Mouse (Mus musculus) spleen, postnatal 4 days (tissue): ENCODE results near the gene Cope.

ENCODE experiments used
- DNase-seq, 2 experiments: peaks; one replicate each; pipeline ENCODE4 v3.0.0; 2022; ENCODE audit warnings: low spot score in 2 of 2

The Cope gene

DNA sequence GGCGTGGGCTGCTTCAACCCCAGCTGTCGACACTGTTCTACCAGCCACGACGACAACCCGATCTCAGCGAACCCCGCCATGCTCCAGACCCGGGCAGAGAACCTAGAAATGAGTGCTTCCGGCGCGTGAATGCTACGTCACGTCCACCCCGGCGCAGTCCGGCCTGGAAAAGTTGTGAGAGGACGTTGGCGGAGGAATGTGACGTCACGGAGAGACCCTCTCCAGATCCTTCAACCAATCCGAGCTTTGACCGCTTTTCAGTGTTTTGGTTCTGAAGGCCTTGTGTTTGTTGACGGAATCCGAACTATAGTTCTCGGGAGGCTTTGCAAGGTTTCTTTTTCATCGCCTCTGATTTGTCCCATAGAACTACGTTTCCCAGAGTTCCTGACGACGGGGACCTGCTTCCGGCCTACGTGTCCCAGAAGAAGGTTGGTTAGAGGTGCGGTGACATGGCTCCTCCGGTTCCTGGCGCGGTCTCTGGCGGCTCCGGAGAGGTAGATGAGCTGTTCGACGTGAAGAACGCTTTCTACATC is at the start of gene Cope, which contains the start of gene Ddx49:
Cope (plus strand) TSS at position 161 of the 533 bp plus-strand sequence.
Ddx49 (minus strand) TSS at position 132 of the 533 bp plus-strand sequence.
- peak; percentile 87 to 94 for DNase-seq

DNA sequence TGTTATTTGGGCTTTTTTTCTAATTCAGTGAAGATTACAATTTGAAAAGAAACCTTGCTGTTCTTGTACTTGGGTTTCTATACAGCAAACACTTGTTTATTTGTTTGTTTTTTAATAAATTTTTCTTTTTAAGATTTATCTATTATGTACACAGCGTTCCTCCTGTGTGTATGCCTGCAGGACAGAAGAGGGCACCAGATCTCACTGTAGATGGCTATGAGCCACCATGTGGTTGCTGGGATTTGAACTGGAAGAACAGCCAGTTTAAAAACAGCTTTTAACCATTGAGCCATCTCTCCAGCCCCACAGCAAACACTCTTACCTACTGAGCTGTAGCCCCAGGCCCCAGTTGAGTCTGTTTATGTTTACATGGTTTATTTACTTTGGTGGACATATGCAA is 47.7 kb upstream of the Cope start:
- no peak for DNase-seq

DNA sequence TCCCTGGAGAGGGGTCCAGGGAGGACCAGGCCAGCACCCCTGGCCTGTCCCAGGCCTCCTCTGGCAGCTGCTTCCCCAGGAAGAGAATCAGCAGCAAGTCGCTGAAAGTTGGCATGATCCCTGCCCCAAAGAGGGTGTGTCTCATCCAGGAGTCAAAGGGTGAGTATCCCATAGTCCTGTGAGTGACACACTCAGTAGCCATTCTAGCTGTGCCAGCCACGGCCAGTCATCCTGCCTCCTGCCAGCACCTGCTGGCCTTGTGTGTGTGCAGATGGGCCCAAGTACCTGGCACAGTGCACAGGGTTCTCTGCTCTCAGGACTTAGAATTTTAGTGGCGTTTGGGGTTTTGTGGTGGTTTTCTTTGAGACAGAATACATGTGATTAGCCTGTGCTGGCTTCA is 44.9 kb upstream of the Cope start:
- no peak for DNase-seq

DNA sequence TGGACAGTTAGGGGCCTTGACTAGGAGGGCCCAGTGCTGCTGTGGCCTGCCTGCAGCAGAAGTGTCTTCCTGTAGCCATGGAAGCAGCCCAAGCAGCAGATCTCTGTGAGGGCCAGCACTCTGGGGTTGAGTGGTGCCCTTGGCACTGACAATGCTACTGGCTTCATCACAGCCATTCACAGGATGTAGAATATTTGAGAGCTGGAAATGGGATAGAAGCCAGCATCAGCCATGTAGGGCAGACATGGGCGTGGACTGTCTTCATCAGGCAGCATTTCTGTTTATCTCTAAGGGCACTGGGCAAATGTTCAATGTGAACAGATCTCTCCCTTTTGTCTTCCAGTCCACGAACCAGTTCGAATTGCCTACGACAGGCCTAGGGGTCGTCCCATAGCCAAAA is 43.7 kb upstream of the Cope start:
- no peak for DNase-seq

DNA sequence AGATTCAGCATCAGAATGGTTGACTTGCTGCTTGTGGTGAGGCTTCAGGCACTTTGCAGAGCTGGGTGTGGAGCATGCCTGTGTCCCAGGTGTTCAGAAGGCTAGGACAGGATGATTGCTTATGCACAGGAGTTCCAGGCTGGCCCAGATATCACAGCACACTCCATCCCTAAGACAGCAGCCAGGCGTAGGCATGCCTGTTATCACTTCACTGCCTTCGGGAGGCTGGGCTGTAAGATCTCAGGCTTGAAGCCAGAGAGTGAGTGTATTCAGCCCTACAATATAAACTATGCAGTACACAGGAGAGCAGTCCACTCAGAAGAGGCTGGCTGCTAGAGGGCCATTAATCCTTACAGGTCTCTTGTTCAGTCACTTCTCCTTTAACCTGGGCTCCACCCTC is 43.3 kb upstream of the Cope start:
- no peak for DNase-seq

DNA sequence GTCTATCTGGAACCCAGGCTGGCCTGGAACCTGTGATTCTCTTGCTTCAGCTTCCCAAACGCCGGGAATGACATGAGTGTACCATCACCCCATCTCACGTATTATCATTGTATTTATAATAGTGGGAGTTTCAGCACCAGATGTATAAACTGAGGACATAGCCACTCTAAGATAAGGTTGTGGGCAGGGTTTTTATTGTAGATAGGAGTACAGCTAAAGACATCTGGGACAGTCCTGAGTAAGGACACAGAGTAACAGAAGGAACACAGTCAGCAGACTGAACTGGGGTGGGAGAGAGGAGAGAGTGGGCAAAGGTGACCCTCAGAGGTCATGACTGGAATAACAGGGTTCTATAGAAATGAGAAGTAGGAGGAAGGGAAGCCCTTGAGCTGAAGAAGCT is 34.6 kb upstream of the Cope start:
- no peak for DNase-seq

DNA sequence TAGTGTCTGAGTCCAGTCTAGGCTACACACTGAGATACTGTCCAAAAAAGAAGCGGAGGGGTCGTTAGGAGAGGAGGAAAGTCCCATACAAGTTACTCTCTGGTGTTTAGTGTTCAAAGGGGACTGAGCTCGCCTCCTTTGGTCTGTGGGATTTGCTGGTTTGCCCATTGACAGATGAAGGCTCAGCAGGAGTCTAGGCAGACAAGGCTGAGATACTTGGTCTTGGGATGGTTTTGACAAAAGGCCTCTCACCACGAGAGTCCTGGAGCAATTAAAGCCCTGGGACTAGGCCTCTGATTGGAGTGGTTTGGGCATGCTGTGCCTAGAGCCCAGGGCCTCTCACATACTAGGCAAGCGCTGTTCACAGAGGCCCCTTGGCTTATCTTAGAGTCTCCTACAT is 34.0 kb upstream of the Cope start:
- no peak for DNase-seq

DNA sequence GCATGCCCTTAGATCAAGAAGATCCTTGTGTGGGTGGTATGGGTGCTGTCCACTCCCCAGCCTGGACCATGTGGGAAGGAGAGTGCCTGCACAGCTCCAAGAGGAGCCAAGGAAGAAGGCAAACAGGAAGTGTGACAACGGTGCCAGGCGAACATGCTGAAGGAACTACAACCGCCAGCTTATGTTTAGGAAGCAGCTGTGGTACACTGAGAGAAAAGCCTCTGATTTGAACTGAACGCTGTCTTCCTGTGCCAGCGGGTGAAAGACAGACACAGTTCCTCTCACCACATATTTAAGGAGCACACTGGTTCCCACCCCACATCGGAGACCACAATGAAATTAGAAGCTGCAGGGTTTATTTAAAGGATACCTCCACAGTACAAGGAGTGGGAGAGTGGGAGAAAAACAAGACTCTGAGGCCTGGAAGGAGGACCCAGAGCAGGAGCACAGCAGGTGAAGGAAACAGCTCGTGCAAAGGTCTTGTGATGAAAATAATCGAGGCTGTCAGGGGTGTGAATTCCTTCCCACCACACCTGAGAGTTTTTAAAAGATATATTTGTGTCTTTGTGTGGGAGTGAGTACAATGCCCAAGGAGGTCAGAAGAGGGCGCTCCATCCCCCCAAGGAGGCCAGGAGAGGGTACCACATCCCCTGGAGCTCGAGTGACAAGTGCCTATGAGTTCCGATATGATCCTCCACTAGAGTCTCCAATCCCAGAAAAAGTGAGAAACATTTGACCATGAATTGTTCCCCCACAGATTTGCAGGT is 33.3 kb upstream of the Cope start:
- no peak for DNase-seq

DNA sequence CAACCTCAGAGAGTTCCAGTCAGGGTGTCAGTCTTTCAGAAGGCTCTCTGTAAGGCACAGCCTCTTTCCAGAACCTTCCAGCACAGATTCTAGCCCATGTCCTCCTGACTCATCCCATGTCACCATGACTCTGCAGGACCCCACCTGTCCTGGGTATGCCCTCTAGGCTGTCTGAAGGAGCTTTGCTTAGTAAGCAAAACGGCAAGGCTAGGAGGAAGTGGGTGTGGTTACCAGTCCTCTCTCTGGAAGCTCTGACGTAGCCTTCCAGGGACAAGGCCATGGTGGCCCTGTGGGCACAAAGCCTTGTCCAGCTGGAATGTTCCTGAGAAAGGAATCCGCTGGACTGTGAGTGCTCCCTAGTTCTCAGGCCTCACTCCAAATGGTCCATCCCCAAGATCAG is 29.4 kb upstream of the Cope start:
- DNase-seq: peak in 1 of 2 experiments; percentile 28

DNA sequence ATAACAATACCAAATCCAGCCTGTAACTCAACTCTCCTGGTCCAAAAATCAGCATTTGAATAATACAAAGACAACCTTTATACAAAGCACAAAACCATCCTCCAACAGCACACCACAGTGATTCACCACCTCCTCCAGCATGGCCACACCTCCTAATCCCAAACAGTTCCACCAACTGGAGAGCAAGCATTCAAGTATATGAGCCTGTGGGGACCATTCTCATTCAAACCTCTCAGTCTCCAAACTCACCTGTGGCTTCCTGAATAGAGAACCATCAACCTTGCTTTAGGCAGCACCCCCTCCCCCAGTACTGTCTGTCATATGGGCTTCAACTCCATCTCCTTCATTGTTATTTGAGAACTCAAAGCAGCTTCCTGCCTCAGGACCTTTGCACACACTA is 28.0 kb upstream of the Cope start:
- no peak for DNase-seq

DNA sequence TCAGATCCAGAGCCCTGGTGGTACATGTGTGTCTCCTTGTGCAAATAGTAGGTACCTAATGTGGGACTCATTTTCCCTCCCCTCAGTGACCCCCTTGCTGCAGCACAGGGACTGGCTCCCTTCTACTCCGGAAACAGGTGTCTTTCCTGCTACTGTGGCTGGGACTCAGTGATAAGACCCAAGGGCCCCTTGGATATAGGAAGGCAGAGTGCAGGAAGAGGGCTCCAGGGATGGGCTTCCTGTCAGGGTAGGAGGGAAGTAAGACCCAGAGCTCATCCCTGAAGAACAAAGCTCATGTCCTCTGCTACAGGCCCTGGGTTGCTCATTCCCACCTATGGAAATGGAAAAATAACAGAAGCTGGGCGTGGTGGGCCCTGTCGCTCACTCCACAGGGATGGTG is 25.8 kb upstream of the Cope start:
- no peak for DNase-seq

DNA sequence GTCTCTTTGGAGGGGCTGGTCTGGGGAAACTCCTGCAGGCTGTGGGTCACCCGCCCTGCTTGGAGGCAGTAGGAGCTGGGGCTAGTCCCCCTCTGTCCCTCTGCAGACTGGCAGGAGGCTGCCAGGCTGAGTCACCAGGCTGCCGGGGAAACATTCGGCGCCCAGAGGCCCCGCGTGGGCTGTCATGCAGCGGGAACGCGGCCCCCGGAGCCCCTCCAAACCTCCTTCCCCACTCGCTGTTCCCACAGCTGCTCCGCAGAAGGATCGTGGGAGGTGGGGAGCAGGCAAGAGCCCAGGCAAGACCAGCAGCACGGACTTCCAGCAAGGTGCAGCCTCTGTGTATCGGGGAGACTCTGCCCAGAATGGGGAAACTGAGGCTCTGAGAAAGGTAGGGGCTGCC is 24.1 kb upstream of the Cope start:
- no peak for DNase-seq

DNA sequence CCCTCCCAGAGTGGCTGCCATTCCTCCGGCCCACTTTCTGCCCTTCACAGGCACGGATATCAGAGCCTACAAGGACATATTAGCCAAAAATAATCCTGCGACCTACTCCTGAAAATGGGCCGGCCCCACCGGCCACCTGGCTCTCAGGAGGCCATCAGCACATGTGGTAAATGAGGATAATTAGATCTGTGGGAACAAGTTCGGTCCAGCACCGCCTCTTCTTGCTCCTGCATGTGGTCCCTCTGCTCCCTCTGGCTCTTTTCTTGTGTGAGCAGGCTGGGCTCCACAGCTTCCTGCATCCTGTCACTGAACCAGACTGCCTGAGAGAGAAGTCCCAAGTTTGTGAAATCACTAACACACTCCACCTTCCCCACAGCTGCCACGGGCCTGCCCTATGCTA is 23.1 kb upstream of the Cope start:
- DNase-seq: no peak

DNA sequence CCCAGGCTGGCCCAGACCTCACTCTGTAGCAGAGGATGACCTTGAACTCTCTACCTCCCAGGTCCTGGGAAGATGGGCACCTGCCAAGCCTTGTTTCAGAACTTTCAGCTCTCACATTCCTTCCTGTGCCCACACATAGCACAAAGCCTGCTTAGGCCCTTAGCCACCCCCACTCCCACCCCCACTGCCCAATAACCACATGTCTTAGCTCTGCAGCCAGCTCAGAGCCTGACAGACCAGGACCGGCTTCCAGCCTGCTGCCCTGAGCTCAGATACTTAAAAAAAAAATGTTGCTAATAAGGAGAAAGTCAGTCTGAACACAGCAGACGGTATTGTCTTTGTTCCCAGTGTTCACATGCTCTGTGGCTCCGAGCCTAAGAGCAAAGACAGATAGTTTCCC is 21.3 kb upstream of the Cope start:
- no peak for DNase-seq

DNA sequence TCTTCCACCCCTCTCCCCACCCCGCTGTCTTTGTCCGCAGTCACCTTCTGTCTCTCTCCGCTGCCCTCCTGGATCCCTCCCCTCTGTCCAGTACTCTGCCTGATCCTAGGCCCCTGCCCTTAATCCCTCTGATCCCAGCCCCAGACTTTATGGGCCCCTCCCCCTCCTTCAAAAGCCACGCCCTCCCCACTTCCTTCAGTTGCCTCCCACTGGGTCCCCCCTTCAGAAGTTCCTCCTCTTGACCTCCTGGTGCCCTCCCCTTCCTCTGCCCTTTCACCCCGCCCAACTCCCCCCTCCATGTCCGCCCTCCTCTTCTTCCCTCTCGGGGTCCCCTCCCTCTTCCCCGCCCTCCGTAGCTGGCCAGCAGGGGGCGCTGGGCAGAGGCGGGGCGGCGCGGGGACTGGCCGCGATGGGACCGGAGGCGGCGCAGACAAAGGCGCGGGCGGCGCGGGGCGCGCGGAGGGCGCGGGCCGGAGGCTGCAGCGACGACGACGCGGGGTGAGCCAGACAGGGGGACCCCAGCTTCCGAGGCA is 19.6 kb upstream of the Cope start, which contains the start of gene Homer3:
Homer3 (plus strand) TSS at position 225 of the 533 bp plus-strand sequence.
- peak; percentile 84 to 95 for DNase-seq

DNA sequence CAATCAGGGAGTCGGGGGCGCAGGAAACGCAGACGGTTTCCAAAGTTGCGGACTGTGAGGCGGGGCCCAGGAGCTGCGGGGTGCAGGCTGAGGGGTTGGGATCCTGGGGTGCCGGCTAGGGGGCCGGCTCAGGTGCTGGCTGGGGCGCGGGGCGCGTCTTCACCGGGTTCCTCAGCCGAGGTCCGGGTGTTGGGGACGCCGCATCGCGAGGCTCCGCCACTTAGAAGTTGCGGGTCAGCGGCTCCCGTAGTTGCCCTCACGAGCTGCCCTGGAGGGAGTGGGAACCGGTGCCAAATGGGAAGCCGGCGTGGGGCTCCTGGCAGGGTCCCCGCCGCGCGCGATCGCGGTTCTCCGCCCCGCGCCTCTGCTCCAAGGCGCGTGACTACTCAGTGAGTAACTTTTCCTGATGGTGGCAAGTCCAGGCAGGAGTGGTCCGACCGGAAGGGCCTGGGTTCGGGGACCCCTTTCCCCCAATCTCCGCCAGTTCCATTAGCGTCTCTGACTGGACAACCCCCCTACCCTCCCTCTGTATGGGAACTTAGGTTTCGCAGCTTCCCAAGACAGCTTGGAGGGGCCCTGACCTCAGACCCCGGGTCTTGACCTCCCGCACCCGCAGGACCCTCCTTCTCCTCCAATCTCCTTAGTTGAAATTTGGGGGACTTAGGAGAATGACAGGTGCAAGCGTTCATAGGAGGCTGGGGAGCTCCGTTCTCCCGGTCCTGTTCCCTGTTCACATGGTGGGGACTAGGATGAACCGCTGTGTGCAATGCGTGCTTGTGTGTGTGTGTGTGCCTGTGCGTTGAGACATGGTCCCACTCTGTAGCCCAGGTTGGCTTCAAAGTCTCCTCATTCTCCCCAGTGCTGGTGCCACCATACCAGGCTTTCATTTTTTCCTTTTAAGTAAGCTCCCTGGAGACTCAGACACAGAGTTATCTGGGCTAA is 18.9 kb upstream of the Cope start:
- DNase-seq: peak in 1 of 2 experiments; percentile 27

DNA sequence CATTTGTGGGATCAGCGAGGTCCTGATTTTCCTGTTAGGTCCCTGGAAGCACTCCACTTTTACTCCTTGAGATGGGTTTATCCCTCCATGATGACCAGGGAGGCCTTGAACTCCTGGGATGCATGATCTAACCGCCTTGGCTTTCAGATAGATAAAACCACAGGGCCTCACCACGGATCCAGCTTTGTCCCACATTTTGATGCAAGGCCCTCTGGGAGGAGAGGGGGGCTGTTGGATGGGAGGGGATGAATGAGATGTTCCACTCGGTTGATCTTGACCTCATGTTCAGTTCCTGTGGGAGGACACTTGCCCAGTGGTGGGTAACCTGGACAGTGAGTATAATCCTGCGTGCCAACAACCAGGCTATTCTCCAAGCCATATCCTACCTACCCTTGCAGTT is 17.9 kb upstream of the Cope start:
- no peak for DNase-seq

DNA sequence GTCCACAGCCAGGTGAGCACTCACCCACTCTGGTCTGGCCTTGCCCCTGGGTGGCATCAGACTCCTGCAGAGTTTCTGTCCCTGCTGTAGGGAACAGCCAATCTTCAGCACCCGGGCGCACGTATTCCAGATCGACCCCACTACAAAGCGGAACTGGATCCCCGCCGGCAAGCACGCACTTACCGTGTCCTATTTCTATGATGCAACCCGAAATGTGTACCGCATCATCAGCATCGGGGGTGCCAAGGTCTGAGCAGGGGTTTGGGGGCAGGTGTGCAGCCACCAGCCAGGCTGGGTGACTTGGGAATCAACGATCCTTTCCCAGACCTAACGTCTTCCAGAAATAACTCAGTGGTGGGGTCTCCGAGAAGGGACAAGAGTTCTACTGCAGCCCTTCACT is 17.0 kb upstream of the Cope start:
- DNase-seq: no peak

DNA sequence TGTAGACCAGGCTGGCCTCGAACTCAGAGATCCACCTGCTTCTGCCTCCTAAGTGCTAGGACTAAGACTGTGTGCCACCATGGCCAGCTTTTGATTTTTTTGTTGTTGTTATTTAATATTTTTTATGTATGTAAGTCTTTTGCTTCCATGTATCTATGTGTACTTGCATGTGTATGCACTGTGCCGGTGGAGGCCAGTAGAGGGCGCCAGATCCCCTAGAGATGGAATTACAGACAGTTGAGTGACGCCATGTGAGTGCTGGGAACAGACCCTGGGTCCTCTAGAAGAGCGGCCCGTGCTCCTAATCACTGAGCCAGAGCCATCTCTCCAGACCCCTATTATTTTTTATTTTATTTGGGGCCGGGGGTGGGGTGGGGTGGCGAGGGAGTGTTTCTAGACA is 15.6 kb upstream of the Cope start:
- DNase-seq: peak in 1 of 2 experiments; percentile 27

DNA sequence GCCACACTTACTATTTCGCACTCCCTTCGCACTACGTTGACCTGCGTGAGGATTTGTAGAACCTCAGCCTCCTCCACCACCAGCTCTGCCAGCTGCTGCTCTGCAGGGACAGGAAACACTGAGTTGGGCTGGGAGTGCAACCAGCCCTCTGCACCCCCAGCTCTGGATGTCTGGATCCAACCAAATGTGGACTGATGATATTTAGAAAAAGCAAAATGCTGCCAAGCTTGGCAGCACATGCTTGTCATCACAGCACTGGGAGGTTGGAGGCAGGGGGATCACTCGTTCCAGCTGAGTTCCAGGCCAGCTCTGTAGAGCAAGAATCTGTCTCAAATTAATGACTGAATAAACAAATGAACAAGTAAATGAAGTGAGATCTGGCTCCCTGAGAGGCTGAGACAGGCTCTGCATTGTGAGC is 8.3 kb upstream of the Cope start:
- DNase-seq: no peak

DNA sequence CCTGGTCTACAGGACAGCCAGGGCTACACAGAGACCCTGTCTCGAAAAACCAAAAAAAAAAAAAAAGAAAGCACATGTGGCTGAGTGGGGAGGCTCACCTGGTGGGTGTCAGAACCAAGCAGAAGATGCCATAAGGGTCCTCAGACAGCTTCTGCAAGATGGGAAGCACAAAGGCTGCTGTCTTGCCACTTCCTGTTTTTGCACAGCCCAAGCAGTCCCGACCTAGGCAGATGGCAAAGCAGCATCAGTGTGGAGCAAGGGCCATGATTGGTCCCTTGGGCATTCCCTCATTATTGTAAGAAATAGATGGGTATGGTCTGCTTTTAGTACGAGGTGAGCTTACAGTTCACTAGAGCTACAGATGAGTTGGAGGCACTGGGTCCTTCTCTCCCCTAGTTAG is 1.4 kb upstream of the Cope start:
- DNase-seq: no peak

DNA sequence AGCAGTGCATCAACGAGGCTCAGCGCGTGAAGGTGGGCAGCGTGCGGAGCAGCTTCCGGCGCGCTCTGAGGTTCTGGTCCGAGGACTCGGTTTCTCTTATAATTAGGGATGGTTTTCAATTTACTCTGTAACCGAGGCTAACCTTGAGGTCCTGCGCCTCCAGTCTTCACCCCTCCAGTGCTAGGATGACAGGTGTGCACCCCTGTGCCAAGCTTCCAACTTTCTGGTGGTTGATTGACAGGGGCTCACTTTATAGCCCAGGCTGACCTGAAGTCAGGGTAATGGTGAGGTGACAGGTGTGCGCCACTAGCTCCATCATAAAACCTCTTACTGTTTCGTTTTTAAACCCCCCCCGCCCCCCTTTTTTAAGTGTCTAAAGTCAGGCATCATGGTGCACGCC is 583 bp downstream of the Cope start:
- DNase-seq: no peak
